Mouse (Mus musculus) forebrain, postnatal 0 days (tissue): Measurements from ENCODE around the gene Setd1b. TPM values are rescaled to one million over a fixed set of nuclear protein-coding genes. Genes with fewer than 3 reads are reported as not detected.
"Not testable (repeated sequence)": the region's sequence is repeated elsewhere in the genome, so short reads cannot be mapped to it uniquely, and the experiment has no call there.

Experiments
- ATAC-seq: fragments of 200-750 bp; cut with Nextera tagmentation; 2 replicates; pipeline ENCODE4 v1.8.0; 2017; ENCODE audit warnings: mild to moderate bottlenecking, moderate library complexity
- DNase-seq: peaks from one replicate; pipeline ENCODE4 v3.0.0-alpha.2; 2015
- H3K27ac ChIP-seq: fragments of 300-500 bp; sonication (generic); 2 replicates; pipeline ENCODE4 v1.5.1; 2014; ENCODE audit warnings: low read depth, mild to moderate bottlenecking, antibody characterized with exemption, low read length, moderate library complexity, mixed read lengths
- H3K27me3 ChIP-seq: fragments of 300-500 bp; sonication (generic); 2 replicates; pipeline ENCODE4 v1.6.1; 2014; ENCODE audit warnings: mild to moderate bottlenecking, low read length, mixed read lengths; ENCODE audit not compliant: insufficient read depth
- H3K36me3 ChIP-seq: fragments of 300-500 bp; sonication (generic); 2 replicates; pipeline ENCODE4 v1.6.1; 2014; ENCODE audit warnings: mild to moderate bottlenecking, moderate library complexity; ENCODE audit not compliant: insufficient read depth
- H3K4me1 ChIP-seq: fragments of 300-500 bp; sonication (generic); 2 replicates; pipeline ENCODE4 v1.6.1; 2014; ENCODE audit warnings: antibody characterized with exemption; ENCODE audit not compliant: insufficient read depth
- H3K4me2 ChIP-seq: fragments of 300-500 bp; sonication (generic); 2 replicates; pipeline ENCODE4 v1.6.1; 2014; ENCODE audit warnings: low read depth, mild to moderate bottlenecking, moderate library complexity
- H3K4me3 ChIP-seq: fragments of 300-500 bp; sonication (generic); 2 replicates; pipeline ENCODE4 v1.5.1; 2014; ENCODE audit warnings: low read depth, low read length, mixed read lengths
- H3K9ac ChIP-seq: fragments of 300-500 bp; sonication (generic); 2 replicates; pipeline ENCODE4 v1.6.1; 2014; ENCODE audit warnings: mild to moderate bottlenecking
- H3K9me3 ChIP-seq: fragments of 300-500 bp; sonication (generic); 2 replicates; pipeline ENCODE4 v1.6.1; 2016; ENCODE audit warnings: low read length
- CTCF ChIP-seq: sonication (generic); IDR thresholded peaks from 2 replicates; pipeline ENCODE4 v1.5.1; 2016; ENCODE audit warnings: antibody characterized with exemption, control low read depth, low read depth
- WGBS: fragments of 180-500 bp; shearing (Covaris S2); extraction: QIAGEN DNeasy Blood & Tissue Kit; methylation state at CpG from one replicate; pipeline ENCODE4 v1.1.7; 2014; 5-methylcytosine and 5-hydroxymethylcytosine counted together
- polyA plus RNA-seq: library from polyadenylated mRNA; unstranded; fragments of >200 nt; fragmentation: Nextera tagmentation; extraction: Ambion mirVana; gene quantifications from 2 replicates; pipeline ENCODE4 v1.2.1, GENCODE M21; 2015
- total RNA-seq: library from RNA; depleted of rRNA; stranded (reverse); fragments of >200 nt; gene quantifications from 2 replicates; pipeline ENCODE4 v1.2.3, GENCODE M21; 2014

The Setd1b gene
- total and polyA plus RNA-seq, 2 experiments from 2014 or later = 5.6 to 7.6 TPM

GRCm38 (mm10) chr5:123194856-123195255 lies 52.9 kb downstream of the Setd1b start:
- WGBS = 89% methylated on average over 6 of the region's 6 CpGs
- H3K4me3 ChIP-seq = no peak overlapping the region
- no peak overlapping the region for H3K27ac ChIP-seq
- H3K9me3 ChIP-seq = no peaks in the 10 kb centered on the region
- TF ChIP-seq CTCF = no peak
- H3K4me1 ChIP-seq = no peaks in the 10 kb centered on the region
- ATAC-seq (no peak), DNase-seq (no peak)
- H3K36me3 ChIP-seq = no peaks in the 10 kb centered on the region
- no peak overlapping the region for H3K9ac ChIP-seq
- no peak overlapping the region for H3K4me2 ChIP-seq
- H3K27me3 ChIP-seq = no peaks in the 10 kb centered on the region

DNA sequence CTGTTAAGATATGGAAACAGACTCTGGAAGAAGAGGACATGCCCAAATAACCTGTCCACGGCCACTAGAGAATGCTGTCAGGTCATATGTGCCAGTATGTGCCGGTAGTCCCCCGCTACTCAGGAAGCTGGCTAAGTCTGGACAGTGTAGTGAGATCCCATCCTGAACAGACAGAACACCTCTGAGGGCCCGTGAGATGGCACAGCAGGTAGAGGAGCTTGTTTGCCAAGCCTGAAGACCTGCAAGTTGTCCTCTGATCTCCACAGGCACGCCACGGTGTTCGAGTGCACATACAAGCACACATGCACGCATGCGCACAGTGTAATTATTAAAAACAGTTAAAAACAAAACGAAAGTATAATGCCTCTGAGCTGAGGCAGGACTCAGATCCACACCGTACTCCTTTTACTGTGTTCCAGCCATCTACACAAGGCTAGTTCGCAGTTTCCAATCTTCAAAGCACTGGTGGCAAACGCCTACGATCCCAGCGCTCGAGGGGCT lies 53.6 kb downstream of the Setd1b start:
- no peaks in the 10 kb centered on the region for H3K9me3 ChIP-seq
- H3K4me3 ChIP-seq = no peak overlapping the region
- H3K27me3 ChIP-seq = no peaks in the 10 kb centered on the region
- TF ChIP-seq CTCF = no peak
- H3K4me2 ChIP-seq = no peak overlapping the region
- H3K4me1 ChIP-seq = no peaks in the 10 kb centered on the region
- no peaks in the 10 kb centered on the region for H3K36me3 ChIP-seq
- no peak overlapping the region for H3K9ac ChIP-seq
- no peak for DNase-seq
- 93% methylated on average over 16 of the region's 16 CpGs for WGBS
- no peak overlapping the region for H3K27ac ChIP-seq
- ATAC-seq = no peak

- Histone ChIP-seq H3K9ac (no peak overlapping the region), H3K4me1 (no peaks in the 10 kb centered on the region), H3K4me3 (no peak overlapping the region), H3K9me3 (no peaks in the 10 kb centered on the region), H3K27me3 (no peaks in the 10 kb centered on the region), H3K27ac (no peak overlapping the region), H3K4me2 (no peak overlapping the region), H3K36me3 (no peaks in the 10 kb centered on the region)
- no peak for TF ChIP-seq CTCF
- WGBS = 71% methylated on average over 4 of the region's 4 CpGs
- no peak for ATAC-seq
- DNase-seq = no peak
These were observed 54.8 kb downstream of the Setd1b start for GRCm38 (mm10) chr5:123196746-123197145.

DNA sequence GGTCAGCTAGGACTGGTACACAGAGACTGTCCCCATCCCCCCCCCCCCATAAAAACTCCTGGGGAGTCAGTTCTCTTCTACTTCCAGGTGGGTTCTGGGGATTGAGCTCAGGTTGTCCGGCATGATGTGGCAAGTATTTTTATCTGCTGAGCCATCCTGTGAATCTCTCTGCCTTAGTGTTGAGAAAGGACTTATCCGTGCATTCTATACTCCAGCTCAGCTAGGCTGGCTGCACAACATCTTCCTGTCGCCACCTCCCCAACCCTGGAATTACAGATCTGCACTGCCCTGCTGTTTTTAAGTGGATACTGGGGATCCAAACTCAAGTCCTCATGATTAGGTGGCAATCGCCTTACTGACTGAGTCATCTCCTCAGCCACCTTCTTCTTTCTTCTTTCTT lies 56.5 kb downstream of the Setd1b start:
- H3K4me2 ChIP-seq = no peak overlapping the region
- 93% methylated on average over 4 of the region's 4 CpGs for WGBS
- no peaks in the 10 kb centered on the region for H3K27me3 ChIP-seq
- no peaks in the 10 kb centered on the region for H3K36me3 ChIP-seq
- H3K9me3 ChIP-seq = no peaks in the 10 kb centered on the region
- no peaks in the 10 kb centered on the region for H3K4me1 ChIP-seq
- H3K4me3 ChIP-seq = no peak overlapping the region
- no peak overlapping the region for H3K9ac ChIP-seq
- H3K27ac ChIP-seq = no peak overlapping the region
- DNase-seq (no peak), ATAC-seq (no peak)
- no peak for TF ChIP-seq CTCF

GRCm38 (mm10) chr5:123200816-123201522 lies 59.0 kb downstream of the Setd1b start:
- not testable (repeated sequence) for H3K36me3 ChIP-seq, H3K27me3 ChIP-seq, DNase-seq, H3K4me3 ChIP-seq, H3K4me1 ChIP-seq, ATAC-seq, H3K4me2 ChIP-seq, H3K27ac ChIP-seq, H3K9me3 ChIP-seq, H3K9ac ChIP-seq
- 92% methylated on average over 5 of the region's 7 CpGs for WGBS

GRCm38 (mm10) chr5:123201523-123201892 lies 59.5 kb downstream of the Setd1b start:
- no peak for TF ChIP-seq CTCF
- Histone ChIP-seq H3K9me3 (no peaks in the 10 kb centered on the region), H3K27me3 (no peaks in the 10 kb centered on the region), H3K4me3 (no peak overlapping the region), H3K27ac (no peak overlapping the region), H3K9ac (no peak overlapping the region), H3K36me3 (no peaks in the 10 kb centered on the region), H3K4me2 (no peak overlapping the region), H3K4me1 (no peaks in the 10 kb centered on the region)
- WGBS = 85% methylated on average over 7 of the region's 7 CpGs
- ATAC-seq (no peak), DNase-seq (no peak)

GRCm38 (mm10) chr5:123201987-123202386 lies 60.0 kb downstream of the Setd1b start:
- DNase-seq (no peak), ATAC-seq (no peak)
- no peak for TF ChIP-seq CTCF
- no peak overlapping the region for H3K4me3 ChIP-seq
- H3K36me3 ChIP-seq = no peaks in the 10 kb centered on the region
- no peak overlapping the region for H3K9ac ChIP-seq
- no peaks in the 10 kb centered on the region for H3K27me3 ChIP-seq
- no peak overlapping the region for H3K4me2 ChIP-seq
- no peak overlapping the region for H3K27ac ChIP-seq
- no peaks in the 10 kb centered on the region for H3K9me3 ChIP-seq
- WGBS = 71% methylated on average over 5 of the region's 5 CpGs
- no peaks in the 10 kb centered on the region for H3K4me1 ChIP-seq

GRCm38 (mm10) chr5:123202771-123203170 lies 60.8 kb downstream of the Setd1b start:
- not testable (repeated sequence) for H3K36me3 ChIP-seq, H3K4me1 ChIP-seq, H3K27me3 ChIP-seq, H3K4me3 ChIP-seq, ATAC-seq, H3K4me2 ChIP-seq, H3K9me3 ChIP-seq, H3K9ac ChIP-seq, DNase-seq, H3K27ac ChIP-seq
- WGBS = 87% methylated on average over 2 of the region's 4 CpGs

GRCm38 (mm10) chr5:123203591-123203990 lies 61.6 kb downstream of the Setd1b start:
- not testable (repeated sequence) for H3K4me2 ChIP-seq, H3K4me3 ChIP-seq, ATAC-seq, H3K4me1 ChIP-seq, H3K27me3 ChIP-seq, H3K9ac ChIP-seq, H3K9me3 ChIP-seq, H3K27ac ChIP-seq, H3K36me3 ChIP-seq, DNase-seq
- 93% methylated on average over 7 of the region's 7 CpGs for WGBS
